Mouse (Mus musculus) stomach, postnatal 0 days (tissue): ENCODE results near the gene Olfr1361.

Experiments used
- CTCF ChIP-seq: IDR thresholded peaks from 2 replicates; pipeline ENCODE4 v1.5.1; 2016; ENCODE audit warnings: antibody characterized with exemption, low read depth, mild to moderate bottlenecking, moderate library complexity
- EP300 ChIP-seq: optimal IDR thresholded peaks from 2 replicates; pipeline ENCODE3; 2016; ENCODE audit warnings: antibody characterized with exemption

DNA sequence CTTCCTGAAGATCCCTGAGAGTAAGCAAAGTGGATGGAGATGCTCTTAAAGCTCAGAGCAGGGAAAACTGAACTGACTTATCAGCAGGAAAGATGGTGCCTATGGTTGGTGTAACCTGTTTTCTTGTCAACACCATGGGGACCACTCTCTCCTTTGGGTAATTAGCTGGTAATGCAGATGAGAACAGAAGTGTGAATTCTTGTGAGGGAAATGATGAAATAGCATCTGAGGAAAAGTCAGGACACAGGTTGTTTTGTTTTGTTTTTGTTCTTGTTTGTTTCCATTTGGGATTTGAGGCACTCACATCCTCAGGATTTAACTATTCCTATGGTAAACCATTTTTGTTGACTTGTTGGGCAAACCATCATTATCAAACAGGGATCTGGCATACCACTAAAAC lies 49.3 kb downstream of the Olfr1361 start, which contains the start of gene Olfr1362:
- TF ChIP-seq CTCF (no peak), EP300 (no peak)
